Mouse (Mus musculus) cerebral cortex, adult 2 months (tissue): ENCODE data around the gene St14.

Source experiments
- WGBS: fragments of 180-500 bp; shearing (Covaris S2); methylation state at CpG from one replicate; pipeline ENCODE4 v1.1.7; 2018; 5-methylcytosine and 5-hydroxymethylcytosine counted together

St14 gene

DNA sequence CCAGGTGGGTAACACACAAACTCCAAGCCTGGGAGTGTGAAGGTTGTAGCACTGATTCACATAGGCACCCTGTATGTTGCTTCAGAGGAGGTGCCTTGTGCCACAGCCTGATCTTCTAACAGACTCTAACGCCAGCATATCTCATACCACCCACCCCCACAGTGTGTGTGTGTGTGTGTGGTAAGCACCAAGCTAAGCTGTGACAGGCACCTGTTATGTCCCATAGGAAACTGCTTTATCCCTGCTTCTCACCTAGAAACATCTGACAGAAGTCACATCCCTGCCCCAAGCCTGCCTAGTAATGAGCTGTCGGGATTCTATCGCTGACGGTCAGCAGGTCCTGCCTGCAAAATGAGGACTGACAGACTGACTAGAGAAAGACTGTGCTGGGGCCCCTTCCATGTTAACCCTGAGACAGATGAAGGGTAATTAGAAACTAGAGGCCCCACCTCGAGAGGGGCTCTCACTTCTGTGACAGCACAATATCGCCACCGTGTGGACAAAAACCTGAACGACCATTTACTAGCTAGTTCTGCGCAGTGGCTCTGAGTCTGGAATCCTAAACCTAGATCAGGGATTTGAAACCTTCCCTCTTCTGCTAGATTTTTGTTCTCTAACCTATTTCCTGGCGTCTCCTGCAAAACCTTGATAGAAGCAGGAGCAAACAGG lies 45.4 kb downstream of the St14 start:
- 16% methylated on average over 10 of the region's 10 CpGs for WGBS

- WGBS, result 82% methylated on average over 5 of the region's 5 CpGs
Measured at GRCm38 (mm10) chr9:31085556-31085955, 46.1 kb downstream of the St14 start.

DNA sequence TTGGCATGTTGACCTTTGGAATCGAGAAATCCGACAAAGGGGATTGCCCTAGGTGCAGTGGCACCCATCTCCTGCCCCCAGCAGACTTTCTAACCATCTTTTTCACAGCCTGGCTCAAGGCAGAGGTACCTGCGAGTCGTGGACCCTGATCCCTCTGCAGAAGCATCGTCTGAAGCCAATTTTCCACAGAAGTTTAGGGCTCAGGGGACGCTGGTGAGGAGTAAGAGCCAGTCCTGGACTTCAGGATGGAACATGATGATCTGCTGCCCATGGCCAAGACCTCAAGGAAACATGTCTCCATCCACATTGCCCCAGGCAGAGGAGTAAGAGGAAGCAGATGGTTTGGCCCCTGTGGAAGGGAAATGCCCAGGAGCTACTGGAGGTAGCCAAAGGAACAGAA lies 48.9 kb downstream of the St14 start:
- WGBS, result 73% methylated on average over 6 of the region's 6 CpGs

GRCm38 (mm10) chr9:31082054-31082666 lies 49.5 kb downstream of the St14 start:
- 7% methylated on average over 15 of the region's 15 CpGs for WGBS

GRCm38 (mm10) chr9:31080726-31081125 lies 50.9 kb downstream of the St14 start:
- WGBS, result 51% methylated on average over 6 of the region's 6 CpGs

GRCm38 (mm10) chr9:31074836-31075235 lies 56.8 kb downstream of the St14 start:
- WGBS, result 82% methylated on average over 10 of the region's 10 CpGs

- WGBS, result 90% methylated on average over 7 of the region's 7 CpGs
Measured at GRCm38 (mm10) chr9:31073797-31074196, 57.9 kb downstream of the St14 start.

DNA sequence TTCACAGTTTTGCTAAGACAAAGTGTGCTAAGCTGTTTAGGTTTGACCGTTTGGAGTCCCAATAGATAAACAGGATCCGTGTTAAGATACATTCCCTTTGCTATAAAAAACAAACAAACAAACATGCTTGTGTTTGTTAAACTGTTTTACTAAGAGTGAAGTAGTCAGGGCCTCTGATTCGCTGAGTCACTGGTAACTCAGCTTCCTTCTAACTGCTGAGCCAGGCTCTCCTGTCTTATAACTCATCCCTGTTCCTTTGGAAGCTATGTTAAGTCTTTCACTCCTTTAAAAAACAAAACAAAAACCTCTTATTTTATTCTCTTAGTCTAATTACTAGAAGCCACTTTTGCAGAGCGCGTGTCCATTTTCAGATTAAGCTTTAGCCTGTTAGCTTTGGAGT lies 59.4 kb downstream of the St14 start:
- WGBS, result 92% methylated on average over 5 of the region's 5 CpGs

- 97% methylated on average over 8 of the region's 8 CpGs for WGBS
Measured at GRCm38 (mm10) chr9:31070706-31071105, 60.9 kb downstream of the St14 start.

GRCm38 (mm10) chr9:31058723-31059122 lies 72.9 kb downstream of the St14 start:
- 41% methylated on average over 2 of the region's 2 CpGs for WGBS

- WGBS, result 96% methylated on average over 6 of the region's 6 CpGs
Measured at GRCm38 (mm10) chr9:31051509-31051908, 80.1 kb downstream of the St14 start.

DNA sequence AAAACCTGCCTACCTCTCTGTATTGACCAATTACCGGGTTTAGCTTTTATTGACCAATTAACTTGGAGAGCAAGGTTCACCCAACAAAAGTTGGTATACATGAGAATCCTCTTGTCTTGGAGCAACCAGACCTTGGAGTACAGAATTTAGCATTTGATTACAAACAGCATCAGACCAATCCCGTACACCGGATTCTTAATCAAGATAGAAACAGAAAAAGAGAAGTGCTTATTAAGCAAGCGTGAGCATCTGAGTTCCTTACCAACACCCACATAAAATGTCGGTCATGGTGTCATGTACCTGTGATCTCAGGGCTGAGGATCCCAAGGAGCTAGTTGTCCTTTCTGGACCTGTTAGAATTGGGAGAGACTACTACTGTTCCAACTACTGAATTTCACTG lies 81.4 kb downstream of the St14 start:
- 94% methylated on average over 5 of the region's 5 CpGs for WGBS
